Mouse (Mus musculus) retina, adult 2 months (tissue): Measurements from ENCODE around the gene Bcl11a.

Experiments
- DNase-seq: peaks from one replicate; pipeline ENCODE4 v3.0.0-alpha.2; 2012; ENCODE audit warnings: low read depth, low spot score

The Bcl11a gene

DNA sequence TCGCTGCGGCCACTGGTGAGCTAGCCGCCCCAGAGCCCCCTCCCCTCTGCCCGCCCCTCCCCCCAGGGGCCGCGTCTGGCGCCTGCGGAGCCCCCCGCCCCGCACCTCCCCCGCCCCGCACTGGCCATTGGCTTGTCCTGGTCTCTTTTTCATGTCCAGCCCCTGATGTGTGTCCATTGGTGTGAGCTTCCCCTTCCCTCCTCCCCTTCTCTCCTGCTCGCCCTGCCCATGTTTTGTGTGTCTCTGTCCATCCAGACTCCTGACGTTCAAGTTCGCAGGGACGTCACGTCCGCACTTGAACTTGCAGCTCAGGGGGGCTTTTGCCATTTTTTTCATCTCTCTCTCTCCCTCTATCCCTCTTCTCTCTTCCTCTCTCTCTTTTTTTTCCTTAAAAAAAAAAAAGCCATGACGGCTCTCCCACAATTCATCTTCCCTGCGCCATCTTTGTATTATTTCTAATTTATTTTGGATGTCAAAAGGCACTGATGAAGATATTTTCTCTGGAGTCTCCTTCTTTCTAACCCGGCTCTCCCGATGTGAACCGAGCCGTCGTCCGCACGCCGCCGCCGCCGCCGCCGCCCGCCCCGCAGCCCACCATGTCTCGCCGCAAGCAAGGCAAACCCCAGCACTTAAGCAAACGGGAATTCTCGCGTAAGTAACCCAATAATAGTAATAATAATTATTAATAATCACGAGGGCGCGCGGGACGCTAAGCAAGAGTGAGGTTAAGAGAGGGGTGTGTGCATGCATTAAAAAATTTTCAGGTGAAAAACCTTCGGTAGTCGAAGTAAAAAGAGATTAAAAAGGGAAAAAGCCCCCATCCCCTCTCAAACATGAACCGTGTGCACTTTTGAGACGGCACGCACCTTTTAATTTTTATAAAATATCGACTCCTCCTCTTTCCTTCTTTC, at the start of gene Bcl11a:
Bcl11a (plus strand) TSS at position 262 of the 911 bp plus-strand sequence.
- DNase-seq = no peak

- no peak for DNase-seq
These were observed 33.8 kb upstream of the Bcl11a start for GRCm38 (mm10) chr11:24044025-24044424.

DNA sequence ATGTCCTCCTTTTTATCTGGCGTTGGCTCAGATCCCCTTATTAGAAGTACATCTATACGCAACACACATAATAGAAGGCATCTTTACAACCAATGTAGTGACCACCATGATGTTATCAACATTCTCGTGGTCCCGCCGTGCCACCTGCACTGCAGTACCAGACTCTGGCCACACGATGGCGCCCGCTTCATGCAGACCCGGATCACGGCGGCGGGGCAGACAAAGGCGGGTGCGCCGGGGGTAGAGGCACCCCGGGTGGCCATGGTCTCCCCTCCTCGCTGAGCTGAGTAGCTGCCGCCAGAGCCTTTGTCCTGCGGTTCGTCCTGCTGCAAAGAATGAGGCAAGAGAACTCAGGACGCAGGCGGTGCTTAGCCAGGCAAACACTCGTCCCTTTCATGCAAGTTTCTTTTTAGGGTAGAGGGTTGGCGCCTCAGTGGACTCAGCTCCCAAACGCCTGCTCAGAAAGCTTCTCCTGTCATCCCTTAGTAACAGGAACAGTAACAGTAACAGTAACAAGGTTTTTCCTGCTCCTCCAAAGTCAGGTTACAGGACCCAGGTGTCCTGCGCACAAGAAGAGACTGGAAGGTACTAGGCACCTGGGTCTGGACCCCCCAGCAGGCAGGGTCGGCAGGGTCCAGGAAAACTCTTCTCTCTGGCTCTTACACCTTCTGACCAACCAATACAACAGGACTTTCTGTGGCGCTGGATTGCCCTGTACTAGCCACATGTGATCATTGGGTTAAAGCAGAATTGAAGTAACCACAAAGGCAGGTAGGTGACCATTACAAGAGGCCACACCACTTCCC, 28.4 kb upstream of the Bcl11a start:
- DNase-seq = no peak

- DNase-seq = no peak
These were observed 27.7 kb upstream of the Bcl11a start for GRCm38 (mm10) chr11:24050032-24050757.

- DNase-seq = no peak
These were observed 25.0 kb upstream of the Bcl11a start for GRCm38 (mm10) chr11:24052882-24053281.

DNA sequence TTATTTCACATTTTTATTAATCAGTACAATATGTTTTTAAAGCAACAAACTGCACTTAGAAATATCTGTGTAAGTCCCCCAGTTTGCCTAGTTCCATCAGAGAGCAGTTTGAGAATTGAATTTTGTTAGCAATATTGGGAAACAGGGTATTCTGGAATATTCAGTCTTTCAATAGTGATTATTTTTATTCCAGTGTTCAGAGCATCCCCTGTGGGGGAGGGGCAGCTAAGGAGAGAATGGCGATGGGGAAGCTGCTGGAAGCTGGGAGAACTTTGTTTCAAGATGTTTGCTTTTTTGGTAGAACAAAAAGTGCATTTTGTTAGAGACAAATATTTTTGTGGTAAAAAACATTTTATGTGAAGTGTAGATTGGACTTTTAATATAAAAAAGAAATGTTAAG, 18.7 kb upstream of the Bcl11a start:
- no peak for DNase-seq

DNA sequence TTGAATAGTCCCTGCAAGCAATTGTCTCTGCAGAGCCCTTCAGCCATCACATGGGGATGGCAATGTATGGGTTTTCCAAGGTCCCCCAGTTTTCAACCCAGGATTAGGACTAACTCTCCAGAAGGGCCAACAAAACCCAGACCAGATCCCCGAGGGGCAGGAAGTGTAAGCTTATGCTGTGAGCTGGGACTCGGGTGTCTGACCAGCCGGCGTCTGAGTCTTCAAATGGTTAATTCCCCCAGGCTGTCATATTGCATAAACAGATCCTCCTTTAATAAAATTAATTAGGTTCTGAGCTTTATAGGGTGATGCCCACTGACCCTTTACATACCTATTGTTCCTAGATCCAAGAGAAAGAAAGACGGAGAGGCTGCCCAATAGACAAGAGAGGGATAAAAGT, 17.4 kb upstream of the Bcl11a start:
- no peak for DNase-seq

DNA sequence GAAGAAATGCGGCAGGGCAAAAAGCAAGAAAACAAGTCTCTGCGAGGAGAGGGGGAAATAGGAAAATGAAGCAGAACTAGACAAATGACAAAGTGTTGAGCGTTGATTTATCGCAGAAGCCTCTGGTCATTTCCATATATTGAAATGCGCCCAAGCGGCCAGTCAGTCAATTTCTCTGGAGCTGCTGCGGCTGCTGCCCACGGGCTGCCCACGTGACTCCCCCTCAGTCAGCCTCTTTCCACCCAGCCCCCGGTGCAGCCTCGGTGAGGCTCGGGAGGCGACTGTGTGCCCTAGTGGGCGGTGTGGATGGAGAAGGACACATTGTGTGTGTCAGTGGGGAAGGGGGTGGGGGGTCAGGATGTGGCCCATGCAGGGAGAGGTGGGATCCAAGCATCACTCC, 16.0 kb upstream of the Bcl11a start:
- DNase-seq = no peak

GRCm38 (mm10) chr11:24062495-24063096, 15.3 kb upstream of the Bcl11a start:
- no peak for DNase-seq

DNA sequence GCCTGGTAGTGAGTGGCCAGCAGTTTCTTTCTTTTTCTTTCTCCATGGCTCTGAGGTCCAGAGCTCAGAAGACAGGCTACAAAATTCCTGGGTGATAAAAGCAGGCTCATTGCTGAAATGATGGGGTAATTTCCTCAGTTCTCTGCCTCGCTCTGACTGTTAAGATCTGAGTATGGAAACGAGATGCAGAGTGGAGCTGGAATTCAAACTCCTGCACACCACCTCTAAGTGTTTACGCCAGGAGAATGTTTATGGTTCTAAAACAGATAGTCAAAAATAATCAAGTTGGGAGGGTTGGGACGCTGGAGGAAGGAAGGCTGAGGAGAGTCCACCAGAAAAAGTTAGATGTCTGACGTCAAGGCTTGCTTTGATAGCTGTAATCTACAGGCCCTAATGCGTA, 13.6 kb upstream of the Bcl11a start:
- no peak for DNase-seq

DNA sequence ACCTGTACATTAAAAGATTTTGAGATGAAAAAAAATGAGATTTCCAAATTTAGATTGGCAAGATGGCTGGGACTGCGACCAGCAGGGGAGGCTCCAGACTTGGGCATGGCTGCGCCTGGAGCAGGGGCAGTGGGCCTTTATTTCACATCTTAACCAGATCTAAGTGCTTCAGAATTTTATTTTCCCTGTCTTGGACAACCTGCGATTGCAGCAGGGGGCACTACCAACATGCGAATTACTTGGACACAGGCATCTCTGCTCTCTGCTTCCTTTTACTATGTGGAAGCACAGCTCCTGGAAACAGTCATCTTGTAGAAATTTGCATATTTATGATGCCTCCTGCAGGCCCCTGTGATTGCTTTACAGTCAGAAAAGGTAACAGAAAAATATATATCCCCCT, 12.5 kb upstream of the Bcl11a start:
- DNase-seq = no peak

- no peak for DNase-seq
These were observed 3.8 kb upstream of the Bcl11a start for GRCm38 (mm10) chr11:24074021-24074591.

- DNase-seq = no peak
These were observed 3.2 kb upstream of the Bcl11a start, which contains the start of gene A830031A19Rik for GRCm38 (mm10) chr11:24074634-24075104. A830031A19Rik (minus strand) TSS chr11:24075054.

- no peak for DNase-seq
These were observed 2.2 kb upstream of the Bcl11a start for GRCm38 (mm10) chr11:24075486-24076126.

GRCm38 (mm10) chr11:24076127-24076650, 1.7 kb upstream of the Bcl11a start:
- DNase-seq = no peak

DNA sequence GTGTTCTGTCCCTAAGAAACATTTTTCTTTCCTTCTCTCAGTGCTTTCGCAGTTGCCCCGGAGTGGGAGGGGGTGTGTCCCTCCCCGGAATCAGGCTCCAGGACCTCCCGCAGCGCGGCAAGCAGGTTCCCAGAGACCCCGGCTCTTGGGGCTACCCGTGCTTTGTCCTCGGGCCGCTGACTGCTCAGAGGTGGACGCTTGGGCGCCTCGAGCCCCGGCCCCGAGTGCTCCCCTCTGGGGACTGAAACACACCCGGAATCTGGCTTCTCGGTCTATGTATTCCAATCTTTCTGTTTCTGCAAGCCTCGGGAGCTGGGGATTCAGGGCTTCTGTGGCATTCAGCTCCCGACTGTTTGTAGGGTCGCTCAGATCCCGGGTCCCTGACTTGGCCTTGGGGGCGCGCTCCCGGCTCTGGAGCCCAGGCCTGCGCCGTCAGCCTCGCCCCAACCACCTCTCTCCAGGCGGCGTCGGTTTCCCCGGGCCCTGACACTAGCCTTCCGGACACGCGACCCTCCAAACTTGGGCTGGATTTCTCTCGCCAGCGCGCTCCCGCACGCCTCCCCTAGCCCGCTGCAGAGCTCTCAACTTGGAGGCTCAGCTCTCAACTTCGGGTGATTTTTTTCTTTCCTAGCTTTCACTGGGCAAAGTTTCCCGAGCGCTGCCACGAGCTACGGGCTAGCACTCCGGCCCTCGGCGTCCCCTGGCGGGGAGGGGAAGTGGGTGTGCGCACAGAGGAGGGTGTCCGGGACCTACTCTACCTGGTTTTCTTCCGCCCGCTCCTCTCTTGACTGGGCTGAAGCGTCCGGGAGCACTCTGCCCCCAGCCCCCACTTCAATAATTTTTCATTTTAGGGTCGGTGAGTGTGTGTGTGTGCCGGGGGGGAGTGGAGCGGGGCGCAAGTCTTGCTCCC, 780 bp upstream of the Bcl11a start:
- no peak for DNase-seq

GRCm38 (mm10) chr11:24078706-24079316, 955 bp downstream of the Bcl11a start:
- DNase-seq = no peak
